Mouse (Mus musculus): ENCODE data around the gene C2cd5. TPM values are rescaled to one million over a fixed set of nuclear protein-coding genes. Genes with fewer than 3 reads are reported as not detected.
A peak's percentile ranks its signal among the peaks of the same experiment; 100 is the strongest.

C2cd5 gene
- polyA plus RNA-seq, 1 experiment from 2014 or later = 29.1 TPM

- DNase-seq (ENCODE audit: low spot score, missing footprints) = peak; percentile 14
- 81% methylated on average over 9 of the region's 9 CpGs for WGBS
Observed at GRCm38 (mm10) chr6:143004801-143005200, 95.1 kb downstream of the C2cd5 start.

DNA sequence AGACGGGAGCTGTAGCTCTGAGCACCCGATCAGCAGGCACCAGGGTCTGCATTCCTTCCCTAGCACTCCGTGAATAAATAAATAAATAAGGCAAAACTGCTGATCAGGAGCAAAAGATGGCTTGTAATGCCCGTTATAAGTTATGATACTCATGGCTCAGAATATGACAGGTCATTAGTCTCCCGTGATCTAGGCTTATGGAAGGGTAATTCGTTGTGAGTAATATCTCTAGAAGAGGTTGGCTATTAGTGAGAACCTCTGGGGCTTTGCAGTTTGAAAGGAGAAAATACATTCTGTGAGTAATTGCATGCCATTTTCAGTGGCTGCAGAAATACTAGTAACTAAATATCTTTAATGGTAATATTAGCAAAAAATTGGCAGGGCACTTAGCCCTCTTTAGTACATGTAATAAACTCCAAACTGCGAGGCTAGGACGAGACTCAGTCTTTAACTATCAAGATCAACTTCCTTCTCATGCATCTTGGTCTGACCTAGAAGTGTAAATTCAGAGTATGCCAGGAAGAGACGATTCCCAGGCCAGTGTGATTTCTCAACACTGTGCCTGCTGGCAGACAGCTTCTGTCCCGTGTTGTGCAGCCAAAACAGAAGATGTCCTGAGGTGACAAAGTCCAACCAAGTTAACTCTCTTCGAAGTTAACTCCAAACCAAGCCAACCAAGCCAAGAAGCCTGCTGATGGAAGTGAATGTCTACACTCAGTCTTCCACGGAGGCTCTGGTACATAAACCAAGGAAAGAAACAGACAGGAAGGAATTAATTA is 101.5 kb downstream of the C2cd5 start:
- ATAC-seq (ENCODE audit: low FRiP score) = no peak
- Histone ChIP-seq H3K9ac (ENCODE audit: low read length) (no peak overlapping the region), H3K4me2 (no peak overlapping the region), H3K9me3 (ENCODE audit: control insufficient read depth, low read length) (no peaks in the 10 kb centered on the region), H3K36me3 (ENCODE audit: control insufficient read depth, insufficient read depth, low read length) (no peaks in the 10 kb centered on the region), H3K27ac (ENCODE audit: low read depth, low read length) (no peak overlapping the region), H3K4me1 (ENCODE audit: control insufficient read depth, insufficient read depth, low read length) (0 out of 2 replicates have a peak, but pooled peaks cover 5% of the 10 kb centered on the region), H3K4me3 (ENCODE audit: low read depth, low read length) (no peak overlapping the region), H3K27me3 (ENCODE audit: control insufficient read depth, insufficient read depth, low read length) (no peaks in the 10 kb centered on the region)
- 79% methylated on average over 12 of the region's 12 CpGs for WGBS
- DNase-seq (ENCODE audit: low spot score, missing footprints) = no peak

More at GRCm38 (mm10) chr6:143004801-143005200, 95.1 kb downstream of the C2cd5 start:
- Histone ChIP-seq H3K36me3 (ENCODE audit: control insufficient read depth, insufficient read depth, low read length) (no peaks in the 10 kb centered on the region), H3K27me3 (ENCODE audit: control insufficient read depth, insufficient read depth, low read length) (no peaks in the 10 kb centered on the region), H3K4me2 (no peak overlapping the region), H3K4me1 (ENCODE audit: control insufficient read depth, insufficient read depth, low read length) (no peaks in the 10 kb centered on the region), H3K27ac (ENCODE audit: low read depth, low read length) (no peak overlapping the region), H3K4me3 (ENCODE audit: low read depth, low read length) (no peak overlapping the region), H3K9me3 (ENCODE audit: control insufficient read depth, low read length) (no peaks in the 10 kb centered on the region), H3K9ac (ENCODE audit: low read length) (no peak overlapping the region)
- ATAC-seq (ENCODE audit: low FRiP score) = no peak

DNA sequence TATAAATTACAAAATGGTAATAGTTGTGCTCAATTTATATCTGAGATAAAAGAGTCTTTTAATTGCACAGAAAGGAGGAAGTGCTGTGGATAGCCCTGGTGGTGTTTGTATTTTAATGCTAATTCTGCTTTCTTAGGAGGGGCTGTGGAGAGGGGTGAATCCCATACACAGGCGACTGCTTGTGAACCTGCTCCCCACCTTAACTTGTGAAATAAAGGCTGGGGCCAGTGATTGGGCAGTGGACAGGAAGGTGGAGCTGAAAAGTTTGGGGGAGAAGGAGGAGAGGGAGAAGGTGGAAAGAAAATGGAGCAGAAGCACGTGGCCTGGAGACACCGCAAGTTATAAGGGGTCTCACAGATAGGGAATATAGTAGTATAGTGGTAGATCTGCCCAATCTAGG is 103.1 kb downstream of the C2cd5 start:
- 0 out of 2 replicates have a peak, but pooled peaks cover 5% of the 10 kb centered on the region for H3K4me1 ChIP-seq (ENCODE audit: control insufficient read depth, insufficient read depth, low read length)
- no peak overlapping the region for H3K27ac ChIP-seq (ENCODE audit: low read depth, low read length)
- WGBS = 69% methylated on average over 3 of the region's 3 CpGs
- no peak overlapping the region for H3K9ac ChIP-seq (ENCODE audit: low read length)
- no peaks in the 10 kb centered on the region for H3K27me3 ChIP-seq (ENCODE audit: control insufficient read depth, insufficient read depth, low read length)
- no peaks in the 10 kb centered on the region for H3K36me3 ChIP-seq (ENCODE audit: control insufficient read depth, insufficient read depth, low read length)
- H3K4me2 ChIP-seq = no peak overlapping the region
- ATAC-seq (ENCODE audit: low FRiP score) = no peak
- H3K4me3 ChIP-seq (ENCODE audit: low read depth, low read length) = no peak overlapping the region
- no peak for DNase-seq (ENCODE audit: low spot score, missing footprints)
- H3K9me3 ChIP-seq (ENCODE audit: control insufficient read depth, low read length) = no peaks in the 10 kb centered on the region

DNA sequence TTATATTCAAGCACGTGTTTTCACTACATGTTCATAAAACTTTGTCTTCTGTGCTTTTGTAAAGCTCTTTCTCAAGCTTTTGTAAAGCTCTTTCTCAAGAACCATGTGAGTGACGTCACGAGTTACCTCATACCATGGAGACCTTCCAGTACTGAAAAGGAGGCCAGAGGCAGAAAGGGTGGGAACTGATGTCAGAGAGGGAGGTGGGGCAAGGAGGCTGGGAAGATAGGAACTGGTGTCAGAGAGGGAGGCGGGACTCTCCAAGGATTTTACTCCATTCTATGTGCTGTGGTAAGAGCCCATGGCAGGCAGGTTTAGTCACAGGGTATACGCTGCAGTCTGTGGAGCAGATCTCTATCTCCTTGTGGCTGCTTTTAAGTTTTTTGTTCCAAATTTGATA is 104.4 kb downstream of the C2cd5 start:
- Histone ChIP-seq H3K27ac (ENCODE audit: low read depth, low read length) (no peak overlapping the region), H3K4me2 (no peak overlapping the region), H3K4me1 (ENCODE audit: control insufficient read depth, insufficient read depth, low read length) (peaks cover 5% of the 10 kb centered on the region; the same call in 1 of the 2 replicates), H3K9me3 (ENCODE audit: control insufficient read depth, low read length) (no peaks in the 10 kb centered on the region), H3K9ac (ENCODE audit: low read length) (no peak overlapping the region), H3K36me3 (ENCODE audit: control insufficient read depth, insufficient read depth, low read length) (no peaks in the 10 kb centered on the region), H3K4me3 (ENCODE audit: low read depth, low read length) (no peak overlapping the region), H3K27me3 (ENCODE audit: control insufficient read depth, insufficient read depth, low read length) (no peaks in the 10 kb centered on the region)
- 69% methylated on average over 5 of the region's 5 CpGs for WGBS
- DNase-seq (ENCODE audit: low spot score, missing footprints) = peak; percentile 23
- no peak for ATAC-seq (ENCODE audit: low FRiP score)

DNA sequence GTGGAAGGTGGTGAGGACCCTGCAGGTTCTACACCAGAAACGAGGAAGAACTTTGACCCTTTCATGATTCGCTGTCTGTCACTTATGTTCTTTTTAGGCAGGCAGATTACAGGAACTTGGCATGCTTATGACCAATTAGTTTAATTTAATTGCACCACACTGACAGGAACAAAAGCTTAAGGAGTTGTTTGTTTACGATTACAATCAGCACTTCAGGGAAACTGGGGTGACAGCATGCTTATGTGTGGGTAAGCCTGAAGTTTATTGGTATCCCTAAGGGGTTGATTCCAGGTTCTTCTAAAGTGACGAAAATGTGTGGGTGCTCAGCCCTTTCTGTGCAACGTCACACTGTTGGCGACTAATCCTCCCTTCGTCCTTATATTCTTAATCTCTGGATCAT is 105.1 kb downstream of the C2cd5 start:
- WGBS = 70% methylated on average over 7 of the region's 7 CpGs
- no peaks in the 10 kb centered on the region for H3K36me3 ChIP-seq (ENCODE audit: control insufficient read depth, insufficient read depth, low read length)
- H3K4me1 ChIP-seq (ENCODE audit: control insufficient read depth, insufficient read depth, low read length) = peaks cover 5% of the 10 kb centered on the region; the same call in 1 of the 2 replicates
- no peak for ATAC-seq (ENCODE audit: low FRiP score)
- no peak overlapping the region for H3K27ac ChIP-seq (ENCODE audit: low read depth, low read length)
- no peaks in the 10 kb centered on the region for H3K9me3 ChIP-seq (ENCODE audit: control insufficient read depth, low read length)
- peak; percentile 75 for DNase-seq (ENCODE audit: low spot score, missing footprints)
- no peak overlapping the region for H3K9ac ChIP-seq (ENCODE audit: low read length)
- no peaks in the 10 kb centered on the region for H3K27me3 ChIP-seq (ENCODE audit: control insufficient read depth, insufficient read depth, low read length)
- H3K4me2 ChIP-seq = no peak overlapping the region
- H3K4me3 ChIP-seq (ENCODE audit: low read depth, low read length) = no peak overlapping the region

GRCm38 (mm10) chr6:142993705-142994698 is 105.9 kb downstream of the C2cd5 start:
- Histone ChIP-seq H3K36me3 (ENCODE audit: control insufficient read depth, insufficient read depth, low read length) (no peaks in the 10 kb centered on the region), H3K9ac (ENCODE audit: low read length) (no peak overlapping the region), H3K4me3 (ENCODE audit: low read depth, low read length) (no peak overlapping the region), H3K27me3 (ENCODE audit: control insufficient read depth, insufficient read depth, low read length) (no peaks in the 10 kb centered on the region), H3K27ac (ENCODE audit: low read depth, low read length) (no peak overlapping the region), H3K4me1 (ENCODE audit: control insufficient read depth, insufficient read depth, low read length) (peaks cover 5% of the 10 kb centered on the region; the same call in 1 of the 2 replicates), H3K4me2 (no peak overlapping the region), H3K9me3 (ENCODE audit: control insufficient read depth, low read length) (no peaks in the 10 kb centered on the region)
- DNase-seq (ENCODE audit: low spot score, missing footprints) (peak; percentile 78), ATAC-seq (ENCODE audit: low FRiP score) (no peak)
- WGBS = 41% methylated on average over 14 of the region's 14 CpGs

- Histone ChIP-seq H3K4me1 (ENCODE audit: control insufficient read depth, insufficient read depth, low read length) (peaks cover 5% of the 10 kb centered on the region; the same call in 1 of the 2 replicates), H3K9ac (ENCODE audit: low read length) (no peak overlapping the region), H3K4me3 (ENCODE audit: low read depth, low read length) (no peak overlapping the region), H3K27me3 (ENCODE audit: control insufficient read depth, insufficient read depth, low read length) (no peaks in the 10 kb centered on the region), H3K36me3 (ENCODE audit: control insufficient read depth, insufficient read depth, low read length) (no peaks in the 10 kb centered on the region), H3K27ac (ENCODE audit: low read depth, low read length) (no peak overlapping the region), H3K4me2 (no peak overlapping the region), H3K9me3 (ENCODE audit: control insufficient read depth, low read length) (no peaks in the 10 kb centered on the region)
- ATAC-seq (ENCODE audit: low FRiP score) = no peak
- DNase-seq (ENCODE audit: low spot score, missing footprints) = peak; percentile 73
- WGBS = 77% methylated on average over 2 of the region's 2 CpGs
Observed at GRCm38 (mm10) chr6:142992971-142993370, 107.0 kb downstream of the C2cd5 start.

GRCm38 (mm10) chr6:142992099-142992498 is 107.8 kb downstream of the C2cd5 start:
- 43% methylated on average over 7 of the region's 7 CpGs for WGBS
- ATAC-seq (ENCODE audit: low FRiP score) (no peak), DNase-seq (ENCODE audit: low spot score, missing footprints) (peak; percentile 80)
- Histone ChIP-seq H3K27ac (ENCODE audit: low read depth, low read length) (no peak overlapping the region), H3K4me2 (no peak overlapping the region), H3K27me3 (ENCODE audit: control insufficient read depth, insufficient read depth, low read length) (no peaks in the 10 kb centered on the region), H3K4me1 (ENCODE audit: control insufficient read depth, insufficient read depth, low read length) (peaks cover 5% of the 10 kb centered on the region; the same call in 1 of the 2 replicates), H3K36me3 (ENCODE audit: control insufficient read depth, insufficient read depth, low read length) (no peaks in the 10 kb centered on the region), H3K9ac (ENCODE audit: low read length) (no peak overlapping the region), H3K9me3 (ENCODE audit: control insufficient read depth, low read length) (no peaks in the 10 kb centered on the region), H3K4me3 (ENCODE audit: low read depth, low read length) (no peak overlapping the region)
